Mouse (Mus musculus): ENCODE data around the gene Dtl. TPM values are rescaled to one million over a fixed set of nuclear protein-coding genes. Genes with fewer than 3 reads are reported as not detected.

Dtl gene
- polyA plus RNA-seq, 1 experiment from 2014 or later = 84.2 TPM

GRCm38 (mm10) chr1:191494303-191494655 lies 81.1 kb downstream of the Dtl start:
- Histone ChIP-seq H3K4me1 (ENCODE audit: control insufficient read depth, insufficient read depth, low read length) (0 out of 2 replicates have a peak, but pooled peaks cover 4% of the 10 kb centered on the region), H3K27ac (replicated peaks; ENCODE audit: low read depth, low read length) (no peak overlapping the region), H3K4me2 (ENCODE audit: low read depth, severe bottlenecking) (no peak overlapping the region), H3K27me3 (ENCODE audit: control insufficient read depth, insufficient read depth, low read length) (no peaks in the 10 kb centered on the region), H3K9ac (ENCODE audit: low read length) (no peak overlapping the region), H3K4me3 (ENCODE audit: low read depth, low read length) (no peak overlapping the region), H3K9me3 (ENCODE audit: control insufficient read depth, low read length) (no peaks in the 10 kb centered on the region), H3K36me3 (ENCODE audit: control insufficient read depth, insufficient read depth, low read length) (no peaks in the 10 kb centered on the region)
- ATAC-seq (ENCODE audit: insufficient number of reproducible peaks, low FRiP score, low TSS enrichment, low read depth) = no peak
- 77% methylated on average over 2 of the region's 2 CpGs for WGBS
- DNase-seq (ENCODE audit: low spot score) = no peak

- no peak overlapping the region for H3K27ac ChIP-seq (replicated peaks; ENCODE audit: low read depth, low read length)
- WGBS = 84% methylated on average over 13 of the region's 13 CpGs
- no peak overlapping the region for H3K9ac ChIP-seq (ENCODE audit: low read length)
- H3K27me3 ChIP-seq (ENCODE audit: control insufficient read depth, insufficient read depth, low read length) = no peaks in the 10 kb centered on the region
- no peak overlapping the region for H3K4me3 ChIP-seq (ENCODE audit: low read depth, low read length)
- H3K36me3 ChIP-seq (ENCODE audit: control insufficient read depth, insufficient read depth, low read length) = no peaks in the 10 kb centered on the region
- DNase-seq (ENCODE audit: low spot score) (no peak), ATAC-seq (ENCODE audit: insufficient number of reproducible peaks, low FRiP score, low TSS enrichment, low read depth) (no peak)
- H3K4me2 ChIP-seq (ENCODE audit: low read depth, severe bottlenecking) = no peak overlapping the region
- H3K9me3 ChIP-seq (ENCODE audit: control insufficient read depth, low read length) = no peaks in the 10 kb centered on the region
- H3K4me1 ChIP-seq (ENCODE audit: control insufficient read depth, insufficient read depth, low read length) = peaks cover 4% of the 10 kb centered on the region; the same call in 1 of the 2 replicates
Measured at GRCm38 (mm10) chr1:191493476-191494302, 81.7 kb downstream of the Dtl start.

- Histone ChIP-seq H3K27ac (replicated peaks; ENCODE audit: low read depth, low read length) (no peak overlapping the region), H3K9ac (ENCODE audit: low read length) (no peak overlapping the region), H3K4me3 (ENCODE audit: low read depth, low read length) (no peak overlapping the region), H3K4me1 (ENCODE audit: control insufficient read depth, insufficient read depth, low read length) (peaks cover 4% of the 10 kb centered on the region; the same call in 1 of the 2 replicates), H3K27me3 (ENCODE audit: control insufficient read depth, insufficient read depth, low read length) (no peaks in the 10 kb centered on the region), H3K4me2 (ENCODE audit: low read depth, severe bottlenecking) (no peak overlapping the region), H3K9me3 (ENCODE audit: control insufficient read depth, low read length) (no peaks in the 10 kb centered on the region), H3K36me3 (ENCODE audit: control insufficient read depth, insufficient read depth, low read length) (no peaks in the 10 kb centered on the region)
- WGBS = 62% methylated on average over 7 of the region's 7 CpGs
- no peak for DNase-seq (ENCODE audit: low spot score)
- no peak for ATAC-seq (ENCODE audit: insufficient number of reproducible peaks, low FRiP score, low TSS enrichment, low read depth)
Measured at GRCm38 (mm10) chr1:191490446-191490845, 84.9 kb downstream of the Dtl start.

Other genes starting within 250 kb of the Dtl start
- 26.8 and 28.4 TPM in 2 replicates for gene Tmem206, start 249.6 kb downstream of the Dtl start, polyA plus RNA-seq (2014; fragmentation: Nextera tagmentation; extraction: Ambion mirVana)
- gene Ppp2r5a, start 172.3 kb downstream of the Dtl start, polyA plus RNA-seq (2014; fragmentation: Nextera tagmentation; extraction: Ambion mirVana) = 17.0 and 20.3 TPM in 2 replicates
- 63.0 and 76.0 TPM in 2 replicates for gene Ints7, start 92 bp upstream of the Dtl start, polyA plus RNA-seq (2014; fragmentation: Nextera tagmentation; extraction: Ambion mirVana)
- 44.1 and 45.7 TPM in 2 replicates for gene Lpgat1, start 142.3 kb upstream of the Dtl start, polyA plus RNA-seq (2014; fragmentation: Nextera tagmentation; extraction: Ambion mirVana)
- 50.7 and 51.7 TPM in 2 replicates for gene Nek2, start 245.9 kb upstream of the Dtl start, polyA plus RNA-seq (2014; fragmentation: Nextera tagmentation; extraction: Ambion mirVana)